Mouse (Mus musculus) heart, adult 2 months (tissue): ENCODE data around the gene Bend7.

ENCODE experiments used
- EP300 ChIP-seq: fragments of 200-500 bp; IDR thresholded peaks from 2 replicates; pipeline ENCODE4 v1.6.1; 2011; ENCODE audit warnings: low read depth, low read length, control low read depth; ENCODE audit not compliant: insufficient read depth
- POLR2A ChIP-seq: fragments of 200-500 bp; IDR thresholded peaks from 2 replicates; pipeline ENCODE4 v1.6.1; 2011; ENCODE audit warnings: mild to moderate bottlenecking, low read depth, low read length, control low read depth; ENCODE audit not compliant: insufficient read depth

DNA sequence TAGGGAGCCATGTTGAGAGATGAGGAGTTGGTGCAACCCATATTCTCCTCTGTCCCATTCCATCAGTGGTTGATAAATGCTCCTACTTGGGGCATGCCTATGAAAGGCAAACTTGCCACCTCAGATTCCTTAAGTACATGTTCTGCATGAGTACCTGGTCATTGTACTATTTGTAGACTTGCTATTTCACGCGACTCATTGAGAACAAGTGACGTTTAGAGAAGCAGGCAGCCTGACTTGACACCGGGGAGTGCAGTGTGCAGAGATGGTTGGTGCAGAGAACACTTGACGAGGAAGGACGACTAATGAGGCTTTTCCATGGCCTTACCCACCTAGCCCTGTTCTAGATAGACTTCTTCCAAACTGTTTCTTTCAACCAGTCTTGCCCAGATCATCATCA lies 34.3 kb downstream of the Bend7 start:
- TF ChIP-seq EP300, result no peak
- TF ChIP-seq POLR2A, result no peak
